Mouse (Mus musculus) lung, postnatal 0 days (tissue): ENCODE measurements around the gene Slc25a23.

Source experiments
- CTCF ChIP-seq: IDR thresholded peaks from 2 replicates; pipeline ENCODE4 v1.5.1; 2016; ENCODE audit warnings: antibody characterized with exemption, mild to moderate bottlenecking
- EP300 ChIP-seq: IDR thresholded peaks from 2 replicates; pipeline ENCODE4 v1.6.1; 2016; ENCODE audit warnings: antibody characterized with exemption, mild to moderate bottlenecking, control low read depth

- TF ChIP-seq CTCF = no peak
- no peak for TF ChIP-seq EP300
Measured at GRCm38 (mm10) chr17:57099629-57100325, 40.1 kb upstream of the Slc25a23 start.
